Comparison of ENCODE assay signal across 22 mouse cellular contexts in genomic region chr8:87953473-87953872, GRCm38 (mm10). TPM values are rescaled to one million over a fixed set of nuclear protein-coding genes. Genes with fewer than 3 reads are reported as not detected.
A peak's percentile ranks its signal among the peaks of the same experiment; 100 is the strongest.
DNase-seq lines count a peak whose midpoint lies in the region; ATAC-seq lines count a peak whose summit lies in the region.
"Had no signal": no experiment of that assay in that cellular context is flagged by ENCODE, and none has a peak within 500 bp of the region (broad histone marks: within the 10 kb centered on the region; RNA-seq: fewer than 3 reads in every experiment).

No protein-coding gene starts in this region.

- H3K4me3 ChIP-seq in forebrain, embryonic 13.5 days: no peak overlapping the region
- no peak overlapping the region for H3K4me3 ChIP-seq in forebrain, embryonic 11.5 days (ENCODE audit: low read depth, low read length)
- H3K4me3 ChIP-seq in neural tube, embryonic 12.5 days: no peak overlapping the region
- 0 out of 2 replicates have a peak overlapping the region, but pooled peaks have one; percentile 0 for H3K4me3 ChIP-seq in midbrain, embryonic 13.5 days (replicated peaks)
- H3K4me3 ChIP-seq: limb, embryonic 15.5 days; lung, embryonic 15.5 days; megakaryocyte, embryonic 14.5 days had no signal

- WGBS in forebrain, embryonic 13.5 days: 12% methylated on average over 5 of the region's 5 CpGs
- WGBS in forebrain, embryonic 11.5 days: 18% methylated on average over 5 of the region's 5 CpGs
- 13% methylated on average over 5 of the region's 5 CpGs for WGBS in neural tube, embryonic 12.5 days
- 6% methylated on average over 5 of the region's 5 CpGs for WGBS in midbrain, embryonic 13.5 days

- DNase-seq in forebrain, embryonic 11.5 days (ENCODE audit: low spot score): no peak
- no peak for DNase-seq in neural tube, embryonic 10.5 days (ENCODE audit: extremely low spot score, low spot score)
- no peak for DNase-seq in lung, adult 18-20 months
- no peak for DNase-seq in thymus, postnatal 36 days
- DNase-seq in right cerebral cortex, adult 18-20 months: no peak
- DNase-seq: adrenal gland, postnatal 10 days; cerebellum, adult 2 months; gastrocnemius, postnatal 10 days; heart, postnatal 10 days; kidney, adult 2 months; kidney, postnatal 10 days; left cerebral cortex, postnatal 4 days; lung, postnatal 36 days; thymus, postnatal 14 days had no signal

- H3K36me3 ChIP-seq in forebrain, embryonic 13.5 days (ENCODE audit: poor library complexity, severe bottlenecking): no peaks in the 10 kb centered on the region
- no peaks in the 10 kb centered on the region for H3K36me3 ChIP-seq in forebrain, embryonic 11.5 days (ENCODE audit: control insufficient read depth, insufficient read depth, low read length)
- H3K36me3 ChIP-seq in neural tube, embryonic 12.5 days: no peaks in the 10 kb centered on the region
- H3K36me3 ChIP-seq in midbrain, embryonic 13.5 days: no peaks in the 10 kb centered on the region
- H3K36me3 ChIP-seq: limb, embryonic 15.5 days; lung, embryonic 15.5 days had no signal

- no peak overlapping the region for H3K27ac ChIP-seq in forebrain, embryonic 13.5 days
- no peak overlapping the region for H3K27ac ChIP-seq in forebrain, embryonic 11.5 days (ENCODE audit: low read depth, low read length)
- no peak overlapping the region for H3K27ac ChIP-seq in neural tube, embryonic 12.5 days
- 0 out of 2 replicates have a peak overlapping the region, but pooled peaks have one; percentile 12 for H3K27ac ChIP-seq in midbrain, embryonic 13.5 days
- H3K27ac ChIP-seq: limb, embryonic 15.5 days; liver, embryonic 14.5 days; lung, embryonic 15.5 days had no signal

- peak overlapping the region; percentile 12; the same call in 1 of the 2 replicates for H3K4me2 ChIP-seq in forebrain, embryonic 13.5 days
- H3K4me2 ChIP-seq in forebrain, embryonic 11.5 days (ENCODE audit: low read depth, low read length, severe bottlenecking): no peak overlapping the region
- H3K4me2 ChIP-seq in neural tube, embryonic 12.5 days (replicated peaks): peak overlapping the region; percentile 23; the same call in 1 of the 2 replicates
- H3K4me2 ChIP-seq in midbrain, embryonic 13.5 days (replicated peaks): peak overlapping the region; percentile 85
- H3K4me2 ChIP-seq: heart, embryonic 11.5 days; limb, embryonic 15.5 days; lung, embryonic 15.5 days had no signal

- peaks cover 69% of the 10 kb centered on the region for H3K4me1 ChIP-seq in forebrain, embryonic 13.5 days
- peaks cover 23% of the 10 kb centered on the region for H3K4me1 ChIP-seq in forebrain, embryonic 11.5 days (replicated peaks; ENCODE audit: control insufficient read depth, insufficient read depth, low read length)
- H3K4me1 ChIP-seq in neural tube, embryonic 12.5 days: peaks cover 49% of the 10 kb centered on the region
- H3K4me1 ChIP-seq in midbrain, embryonic 13.5 days (replicated peaks): peaks cover 84% of the 10 kb centered on the region

- no peaks in the 10 kb centered on the region for H3K9me3 ChIP-seq in forebrain, embryonic 13.5 days (replicated peaks)
- H3K9me3 ChIP-seq in forebrain, embryonic 11.5 days (ENCODE audit: control insufficient read depth, low read length): no peaks in the 10 kb centered on the region
- H3K9me3 ChIP-seq in neural tube, embryonic 12.5 days: no peaks in the 10 kb centered on the region
- H3K9me3 ChIP-seq in midbrain, embryonic 13.5 days: no peaks in the 10 kb centered on the region
- H3K9me3 ChIP-seq: limb, embryonic 15.5 days; lung, embryonic 15.5 days; megakaryocyte, embryonic 14.5 days had no signal

- H3K27me3 ChIP-seq in forebrain, embryonic 13.5 days: no peaks in the 10 kb centered on the region
- no peaks in the 10 kb centered on the region for H3K27me3 ChIP-seq in forebrain, embryonic 11.5 days (ENCODE audit: control insufficient read depth, insufficient read depth, low read length)
- no peaks in the 10 kb centered on the region for H3K27me3 ChIP-seq in neural tube, embryonic 12.5 days (replicated peaks)
- H3K27me3 ChIP-seq in midbrain, embryonic 13.5 days: no peaks in the 10 kb centered on the region
- H3K27me3 ChIP-seq: limb, embryonic 15.5 days; lung, embryonic 15.5 days had no signal

- H3K9ac ChIP-seq in forebrain, embryonic 13.5 days: 0 out of 2 replicates have a peak overlapping the region, but pooled peaks have one; percentile 18
- no peak overlapping the region for H3K9ac ChIP-seq in forebrain, embryonic 11.5 days (ENCODE audit: low read length)
- H3K9ac ChIP-seq in neural tube, embryonic 12.5 days: no peak overlapping the region
- peak overlapping the region; percentile 21; the same call in 1 of the 2 replicates for H3K9ac ChIP-seq in midbrain, embryonic 13.5 days (replicated peaks)
- H3K9ac ChIP-seq: limb, embryonic 15.5 days; liver, embryonic 14.5 days; lung, embryonic 15.5 days had no signal

- ATAC-seq in forebrain, embryonic 13.5 days: no peak
- ATAC-seq in forebrain, embryonic 11.5 days (replicated peaks; ENCODE audit: low FRiP score): no peak
- no peak for ATAC-seq in neural tube, embryonic 12.5 days (ENCODE audit: low FRiP score, low read depth)
- ATAC-seq in midbrain, embryonic 13.5 days: no peak

RNA-seq across cellular contexts. Expression of gene Zfp423, which starts 5.9 kb away (rescaled TPM):
- polyA plus RNA-seq in forebrain, embryonic 13.5 days (2015; fragmentation: Nextera tagmentation; extraction: Ambion mirVana): 21.5 and 23.2 TPM in 2 replicates
- 42.1 and 44.8 TPM in 2 replicates for polyA plus RNA-seq in forebrain, embryonic 11.5 days (2014; fragmentation: Nextera tagmentation; extraction: Ambion mirVana)
- 47.4 and 48.5 TPM in 2 replicates for polyA plus RNA-seq in neural tube, embryonic 12.5 days (2016; fragmentation: Nextera tagmentation; extraction: Ambion mirVana)
- polyA plus RNA-seq in midbrain, embryonic 13.5 days (2015; fragmentation: Nextera tagmentation; extraction: Ambion mirVana): 36.6 and 41.7 TPM in 2 replicates

Comparison
In these comparisons a context has a peak if more than half of its experiments do, and no peak if none do; other contexts are left out.
1. H3K9ac ChIP-seq: peak in forebrain, embryonic 13.5 days (single experiment) and midbrain, embryonic 13.5 days (single experiment); none in forebrain, embryonic 11.5 days (single experiment) and neural tube, embryonic 12.5 days (single experiment).